ENCODE assay signal across 28 mouse cellular contexts in the genomic region with DNA sequence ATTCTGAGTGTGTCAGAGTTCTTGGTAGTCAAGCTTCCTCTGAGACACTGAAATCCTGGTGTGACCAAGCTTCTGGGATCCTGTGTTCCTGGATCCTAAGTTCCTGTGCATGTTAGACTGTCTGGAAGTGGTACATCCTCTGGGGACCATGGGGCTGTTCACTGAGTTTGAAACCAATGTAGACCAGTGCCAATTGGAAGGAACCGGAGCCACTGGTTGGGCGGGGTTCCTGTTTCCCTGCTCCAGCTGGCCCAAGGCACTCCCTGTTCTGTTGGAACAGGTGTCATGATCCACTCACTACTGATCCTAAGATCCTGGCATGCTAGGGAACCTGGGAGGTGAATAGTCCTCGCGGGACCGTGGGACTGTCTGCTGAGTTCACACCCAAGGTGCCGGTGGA.
"Had no signal": no experiment of that assay in that cellular context is flagged by ENCODE, and none has a peak within 500 bp of the region (broad histone marks: within the 10 kb centered on the region; RNA-seq: fewer than 3 reads in every experiment).

No protein-coding gene starts in this region.

- H3K27ac ChIP-seq: limb, embryonic 10.5 days; limb, embryonic 12.5 days; limb, embryonic 13.5 days; limb, embryonic 15.5 days; liver, embryonic 12.5 days; liver, embryonic 13.5 days; liver, embryonic 14.5 days; liver, embryonic 15.5 days; lung, embryonic 15.5 days; macrophage; midbrain, embryonic 10.5 days; midbrain, embryonic 12.5 days; midbrain, embryonic 13.5 days; midbrain, embryonic 15.5 days; neural tube, embryonic 12.5 days had no signal

- H3K4me3 ChIP-seq: limb, embryonic 10.5 days; limb, embryonic 12.5 days; limb, embryonic 13.5 days; limb, embryonic 15.5 days; liver, embryonic 12.5 days; liver, embryonic 13.5 days; liver, embryonic 15.5 days; lung, embryonic 15.5 days; megakaryocyte, embryonic 14.5 days; midbrain, embryonic 10.5 days; midbrain, embryonic 12.5 days; midbrain, embryonic 13.5 days; midbrain, embryonic 15.5 days; myocyte; neural tube, embryonic 12.5 days had no signal

- DNase-seq: left cerebral cortex, postnatal 4 days; liver; liver, embryonic 13.5 days; liver, postnatal 0 days; lung, adult 18-20 months; lung, adult 2 months; lung, embryonic 14.5 days; lung, postnatal 10 days; lung, postnatal 14 days; lung, postnatal 36 days; lung, postnatal 4 days; midbrain, embryonic 14.5 days had no signal

- H3K27me3 ChIP-seq: limb, embryonic 12.5 days; limb, embryonic 13.5 days; limb, embryonic 15.5 days; liver, embryonic 12.5 days; liver, embryonic 13.5 days; liver, embryonic 15.5 days; lung, embryonic 15.5 days; megakaryocyte, embryonic 14.5 days; midbrain, embryonic 12.5 days; midbrain, embryonic 13.5 days; midbrain, embryonic 15.5 days; neural tube, embryonic 12.5 days had no signal

- H3K4me1 ChIP-seq: limb, embryonic 10.5 days; limb, embryonic 12.5 days; limb, embryonic 13.5 days; limb, embryonic 15.5 days; liver, embryonic 12.5 days; liver, embryonic 13.5 days; liver, embryonic 15.5 days; lung, embryonic 15.5 days; megakaryocyte, embryonic 14.5 days; midbrain, embryonic 10.5 days; midbrain, embryonic 12.5 days; midbrain, embryonic 13.5 days; midbrain, embryonic 15.5 days; neural tube, embryonic 12.5 days had no signal

- H3K9me3 ChIP-seq: limb, embryonic 10.5 days; limb, embryonic 12.5 days; limb, embryonic 13.5 days; limb, embryonic 15.5 days; liver, embryonic 12.5 days; liver, embryonic 13.5 days; liver, embryonic 15.5 days; lung, embryonic 15.5 days; megakaryocyte, embryonic 14.5 days; midbrain, embryonic 10.5 days; midbrain, embryonic 12.5 days; midbrain, embryonic 13.5 days; midbrain, embryonic 15.5 days; neural tube, embryonic 12.5 days had no signal

- H3K36me3 ChIP-seq: limb, embryonic 10.5 days; limb, embryonic 12.5 days; limb, embryonic 13.5 days; limb, embryonic 15.5 days; liver, embryonic 12.5 days; liver, embryonic 13.5 days; liver, embryonic 15.5 days; lung, embryonic 15.5 days; midbrain, embryonic 10.5 days; midbrain, embryonic 12.5 days; midbrain, embryonic 13.5 days; midbrain, embryonic 15.5 days; neural tube, embryonic 12.5 days had no signal
